Mouse (Mus musculus) limb, embryonic 13.5 days (tissue): ENCODE measurements at regions not wholly inside any gene's neighbourhood (a gene's known extent, or its start where the extent isn't known, plus 50 kb on each side); places are given as distances from the start of the nearest gene placed in this dataset.

Source experiments
- ATAC-seq: fragments of 200-750 bp; cut with Nextera tagmentation; 2 replicates; pipeline ENCODE4 v1.8.0; 2017; ENCODE audit warnings: low read depth, moderate number of reproducible peaks, moderate TSS enrichment; ENCODE audit not compliant: low FRiP score
- H3K27ac ChIP-seq: fragments of 300-500 bp; sonication (generic); 2 replicates; pipeline ENCODE4 v1.5.1; 2015; ENCODE audit warnings: inconsistent platforms, mild to moderate bottlenecking, moderate library complexity
- H3K27me3 ChIP-seq: fragments of 300-500 bp; sonication (generic); 2 replicates; pipeline ENCODE4 v1.6.1; 2015; ENCODE audit warnings: mild to moderate bottlenecking, inconsistent platforms
- H3K36me3 ChIP-seq: fragments of 300-500 bp; sonication (generic); 2 replicates; pipeline ENCODE4 v1.6.1; 2015; ENCODE audit warnings: inconsistent platforms, mild to moderate bottlenecking, moderate library complexity
- H3K4me1 ChIP-seq: fragments of 300-500 bp; sonication (generic); 2 replicates; pipeline ENCODE4 v1.6.1; 2015; ENCODE audit warnings: inconsistent platforms
- H3K4me2 ChIP-seq: fragments of 300-500 bp; sonication (generic); replicated peaks from 2 replicates; pipeline ENCODE4 v1.6.1; 2015; ENCODE audit warnings: inconsistent platforms, mild to moderate bottlenecking, moderate library complexity
- H3K4me3 ChIP-seq: fragments of 300-500 bp; sonication (generic); 2 replicates; pipeline ENCODE4 v1.5.1; 2015; ENCODE audit warnings: moderate library complexity, mild to moderate bottlenecking, inconsistent platforms
- H3K9ac ChIP-seq: fragments of 300-500 bp; sonication (generic); 2 replicates; pipeline ENCODE4 v1.6.1; 2015; ENCODE audit warnings: mild to moderate bottlenecking, inconsistent platforms
- H3K9me3 ChIP-seq: fragments of 300-500 bp; sonication (generic); 2 replicates; pipeline ENCODE4 v1.6.1; 2016; ENCODE audit warnings: inconsistent platforms
- WGBS: fragments of 180-500 bp; shearing (Covaris S2); methylation state at CpG from one replicate; pipeline ENCODE4 v1.1.7; 2015; 5-methylcytosine and 5-hydroxymethylcytosine counted together

DNA sequence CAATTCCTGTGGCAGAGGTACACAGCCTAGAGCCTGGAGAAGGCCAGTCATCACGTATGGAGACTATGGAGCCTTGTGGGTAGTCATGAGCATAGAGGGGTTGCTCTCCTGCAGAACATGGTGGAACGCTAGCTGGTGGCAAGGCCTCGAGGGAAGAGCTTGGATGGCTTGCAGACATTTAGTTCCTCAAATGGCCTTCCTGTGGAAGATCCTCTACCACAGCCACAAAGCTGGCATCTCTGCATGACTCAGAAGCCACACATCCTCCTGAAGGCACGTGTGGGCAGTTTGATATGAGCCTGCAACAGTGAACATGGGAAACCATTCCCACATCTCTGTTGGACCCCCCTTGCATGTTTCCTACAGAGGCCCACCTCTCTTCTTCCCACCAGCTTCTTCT lies 547.9 kb upstream of the Lrrc6 start:
- Histone ChIP-seq H3K27me3 (no peaks in the 10 kb centered on the region), H3K4me2 (no peak overlapping the region), H3K4me3 (no peak overlapping the region), H3K27ac (no peak overlapping the region), H3K36me3 (no peaks in the 10 kb centered on the region), H3K9me3 (no peaks in the 10 kb centered on the region), H3K4me1 (peaks cover 12% of the 10 kb centered on the region), H3K9ac (no peak overlapping the region)
- WGBS: 85% methylated on average over 4 of the region's 4 CpGs
- ATAC-seq: no peak

DNA sequence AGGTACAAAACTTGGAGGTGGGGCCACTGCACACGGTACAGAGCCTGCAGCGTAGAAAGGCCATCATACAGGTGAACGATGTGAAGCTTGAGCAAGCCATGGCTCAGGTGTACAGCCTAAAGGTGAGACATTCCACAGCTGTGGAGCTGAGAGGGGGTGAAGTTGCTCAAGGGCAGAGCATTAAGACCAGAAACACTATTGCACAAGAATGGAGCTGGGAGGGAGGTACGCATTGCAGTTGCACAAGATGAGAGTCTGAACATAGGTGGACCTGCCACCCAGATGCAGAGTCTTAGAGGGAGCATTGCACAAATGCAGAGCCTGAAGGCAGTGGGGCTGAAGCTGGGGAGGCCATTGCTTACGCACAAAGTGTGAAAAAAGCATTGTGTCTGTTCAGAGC lies 547.4 kb upstream of the Lrrc6 start:
- Histone ChIP-seq H3K27me3 (no peaks in the 10 kb centered on the region), H3K4me3 (no peak overlapping the region), H3K9me3 (no peaks in the 10 kb centered on the region), H3K36me3 (no peaks in the 10 kb centered on the region), H3K4me2 (no peak overlapping the region), H3K4me1 (peaks cover 12% of the 10 kb centered on the region), H3K27ac (no peak overlapping the region), H3K9ac (no peak overlapping the region)
- ATAC-seq: no peak
- WGBS: 86% methylated on average over 5 of the region's 5 CpGs

DNA sequence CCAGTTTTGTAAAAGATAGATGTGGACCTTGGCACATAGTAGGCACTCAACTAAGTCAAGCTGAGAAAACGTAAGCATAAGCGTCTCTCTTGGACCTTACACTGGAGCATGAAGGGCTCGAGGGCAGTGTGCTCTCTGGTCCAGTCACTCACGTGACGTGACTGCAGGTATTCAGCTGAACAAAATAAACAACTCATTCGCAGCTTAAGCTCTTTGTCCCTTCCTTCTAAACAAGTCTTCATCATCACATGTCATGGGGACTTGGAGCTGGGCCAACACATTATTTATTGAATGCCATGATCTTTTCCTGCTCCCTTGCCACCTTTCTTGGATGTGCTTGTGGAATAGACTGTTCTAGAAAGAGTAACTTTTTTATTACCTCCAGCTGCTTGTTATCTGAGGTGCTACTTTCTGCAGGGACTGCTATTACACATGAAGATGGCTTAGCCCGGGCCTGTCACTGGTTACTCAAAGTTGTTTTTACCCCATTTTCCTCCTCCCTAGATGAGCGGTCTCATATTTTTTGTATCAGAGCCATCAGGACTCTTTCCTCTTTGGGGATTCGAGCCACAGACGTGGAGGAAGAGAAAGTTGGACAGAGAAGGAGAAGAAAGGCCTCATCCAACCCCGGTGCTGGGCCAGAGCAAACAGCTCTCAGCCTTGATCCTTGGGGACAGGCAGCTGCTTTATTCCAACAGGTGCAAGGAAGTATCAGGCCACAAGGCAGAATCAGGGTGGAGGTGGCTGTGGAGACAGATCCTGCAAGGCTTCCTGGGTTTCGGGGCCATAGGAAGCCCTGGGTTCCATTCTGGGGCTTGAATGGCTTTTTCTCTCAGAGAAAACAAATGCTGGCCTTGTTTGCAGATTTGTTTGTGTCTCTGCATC lies 545.5 kb upstream of the Lrrc6 start:
- H3K27me3 ChIP-seq: no peaks in the 10 kb centered on the region
- ATAC-seq: peak; percentile 41
- H3K9ac ChIP-seq: no peak overlapping the region
- no peak overlapping the region for H3K4me3 ChIP-seq
- 66% methylated on average over 12 of the region's 12 CpGs for WGBS
- H3K36me3 ChIP-seq: no peaks in the 10 kb centered on the region
- H3K27ac ChIP-seq: no peak overlapping the region; the same call in 1 of the 2 replicates
- H3K4me2 ChIP-seq: no peak overlapping the region
- H3K4me1 ChIP-seq: peaks cover 12% of the 10 kb centered on the region
- H3K9me3 ChIP-seq: no peaks in the 10 kb centered on the region

DNA sequence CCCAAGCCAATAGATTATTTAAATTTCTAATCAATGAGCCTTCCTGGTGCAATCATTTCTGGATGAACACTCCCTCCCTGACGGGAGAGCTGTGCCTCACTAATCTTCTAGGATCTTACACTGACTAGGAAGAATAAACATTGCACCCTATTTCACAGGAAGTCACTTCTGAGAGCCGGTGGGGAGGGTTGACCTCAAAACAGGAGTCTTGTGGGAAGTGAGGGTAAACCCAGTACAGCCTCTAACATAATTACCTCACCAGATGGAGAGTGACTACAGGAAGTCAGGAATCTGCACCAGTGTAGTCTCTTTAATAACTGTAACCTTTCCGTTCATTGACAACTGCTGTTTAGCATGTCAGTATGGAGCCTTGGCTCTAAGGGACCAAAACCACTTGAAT lies 544.6 kb upstream of the Lrrc6 start:
- Histone ChIP-seq H3K4me1 (peaks cover 13% of the 10 kb centered on the region), H3K4me3 (no peak overlapping the region), H3K27ac (no peak overlapping the region), H3K9ac (no peak overlapping the region), H3K9me3 (no peaks in the 10 kb centered on the region), H3K27me3 (no peaks in the 10 kb centered on the region), H3K4me2 (no peak overlapping the region), H3K36me3 (no peaks in the 10 kb centered on the region)
- 23% methylated on average over 3 of the region's 3 CpGs for WGBS
- ATAC-seq: no peak

DNA sequence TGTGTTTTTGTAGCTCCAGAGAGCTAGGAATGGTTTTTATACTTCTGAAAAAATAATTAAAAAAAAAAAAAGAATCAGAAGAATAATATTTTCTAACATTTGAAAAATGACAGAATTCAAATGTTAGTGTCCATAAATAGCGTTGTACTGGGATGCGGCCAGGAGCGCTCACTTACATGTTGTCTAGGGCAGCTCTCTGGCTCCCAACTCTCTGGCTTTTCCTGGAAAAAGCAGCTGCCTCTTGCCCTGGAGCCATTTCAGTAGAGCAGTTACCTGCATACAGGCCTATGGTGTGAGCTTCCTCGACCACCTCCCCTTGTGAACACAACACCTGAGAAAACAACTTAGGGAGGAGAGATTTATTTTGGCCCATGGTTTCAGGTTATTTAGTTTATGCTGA lies 544.1 kb upstream of the Lrrc6 start:
- H3K4me2 ChIP-seq: no peak overlapping the region
- H3K36me3 ChIP-seq: no peaks in the 10 kb centered on the region
- no peak overlapping the region for H3K9ac ChIP-seq
- H3K27ac ChIP-seq: no peak overlapping the region
- H3K4me3 ChIP-seq: no peak overlapping the region
- no peak for ATAC-seq
- peaks cover 19% of the 10 kb centered on the region for H3K4me1 ChIP-seq
- H3K9me3 ChIP-seq: no peaks in the 10 kb centered on the region
- 75% methylated on average over 4 of the region's 4 CpGs for WGBS
- no peaks in the 10 kb centered on the region for H3K27me3 ChIP-seq

DNA sequence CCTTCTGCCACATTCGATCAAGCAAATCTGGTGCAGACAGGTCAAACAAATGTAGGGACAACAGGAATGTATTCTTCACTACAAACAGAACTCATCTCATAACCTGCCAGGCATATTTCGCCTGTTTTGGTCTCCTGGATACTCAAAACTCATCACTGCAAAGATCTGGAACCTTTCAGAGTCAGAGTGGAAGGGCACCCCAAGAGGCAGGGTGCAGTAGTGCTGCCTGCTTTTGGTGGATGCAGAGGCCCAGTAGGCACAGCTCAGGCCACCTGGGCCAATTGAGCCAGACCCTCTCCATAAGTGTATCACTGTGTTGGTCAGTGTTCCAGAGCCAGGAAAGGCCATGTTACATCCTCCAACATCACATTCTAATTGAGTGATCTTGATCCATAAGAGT lies 541.4 kb upstream of the Lrrc6 start:
- Histone ChIP-seq H3K27ac (no peak overlapping the region), H3K4me1 (peaks cover 30% of the 10 kb centered on the region), H3K27me3 (no peaks in the 10 kb centered on the region), H3K9me3 (no peaks in the 10 kb centered on the region), H3K4me2 (no peak overlapping the region), H3K36me3 (no peaks in the 10 kb centered on the region), H3K9ac (no peak overlapping the region), H3K4me3 (no peak overlapping the region)
- ATAC-seq: no peak
- WGBS: 85% methylated on average over 2 of the region's 2 CpGs

DNA sequence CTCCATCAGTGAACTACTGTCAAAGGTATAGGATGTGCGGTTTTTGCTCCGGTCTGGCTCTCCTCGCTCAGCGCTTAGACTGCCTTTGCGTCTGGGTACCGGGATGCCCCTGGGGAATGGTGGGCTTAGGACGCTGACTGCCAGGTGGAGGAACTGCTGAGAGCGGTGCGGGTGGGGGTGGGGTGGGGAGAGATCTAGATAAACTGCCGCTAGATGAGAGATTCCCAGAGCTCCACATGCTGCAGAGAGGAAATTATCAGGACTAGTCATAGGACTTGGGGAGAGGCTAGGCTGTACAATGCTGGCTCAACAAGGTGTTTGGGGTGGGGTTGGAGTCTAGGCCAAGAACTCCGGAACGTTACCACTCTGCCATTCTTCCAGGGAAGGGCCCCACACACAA lies 539.5 kb upstream of the Lrrc6 start:
- no peak overlapping the region for H3K9ac ChIP-seq
- H3K4me1 ChIP-seq: peaks cover 18% of the 10 kb centered on the region
- no peak overlapping the region for H3K27ac ChIP-seq
- peak overlapping the region; percentile 75 for H3K4me2 ChIP-seq
- WGBS: 32% methylated on average over 12 of the region's 12 CpGs
- ATAC-seq: no peak
- H3K36me3 ChIP-seq: no peaks in the 10 kb centered on the region
- no peaks in the 10 kb centered on the region for H3K9me3 ChIP-seq
- H3K27me3 ChIP-seq: no peaks in the 10 kb centered on the region
- H3K4me3 ChIP-seq: peak overlapping the region; percentile 47

DNA sequence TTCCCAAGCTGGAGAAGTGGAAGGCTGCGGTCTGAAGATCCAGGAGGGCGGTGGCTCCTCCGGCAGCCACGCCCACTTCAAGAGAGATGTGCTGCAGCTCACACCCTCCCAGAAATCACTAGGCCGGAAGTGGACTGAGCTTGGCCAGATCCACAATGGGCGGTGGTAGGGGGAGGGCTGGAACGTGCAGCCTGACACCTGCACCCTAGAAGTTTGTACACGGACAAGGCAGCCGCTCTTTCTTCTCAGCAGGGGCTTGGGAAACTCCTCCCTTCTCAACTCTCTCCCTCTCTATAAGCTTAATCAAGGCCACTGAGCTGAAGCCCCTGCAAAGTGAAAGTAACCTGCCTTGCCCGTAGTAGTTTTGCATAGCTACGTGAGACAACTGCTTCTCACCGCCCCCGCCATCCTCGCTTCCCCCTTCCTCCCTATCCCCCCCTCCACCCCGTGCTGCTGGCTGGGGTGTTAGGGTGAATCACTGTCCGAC lies 538.8 kb upstream of the Lrrc6 start:
- 1% methylated on average over 16 of the region's 16 CpGs for WGBS
- H3K27me3 ChIP-seq: no peaks in the 10 kb centered on the region
- peak overlapping the region; percentile 15; the same call in 1 of the 2 replicates for H3K27ac ChIP-seq
- H3K9ac ChIP-seq: peak overlapping the region; percentile 64
- peak overlapping the region; percentile 75 for H3K4me2 ChIP-seq
- peak overlapping the region; percentile 47 for H3K4me3 ChIP-seq
- peak; percentile 92 for ATAC-seq
- H3K9me3 ChIP-seq: no peaks in the 10 kb centered on the region
- H3K36me3 ChIP-seq: no peaks in the 10 kb centered on the region
- peaks cover 18% of the 10 kb centered on the region for H3K4me1 ChIP-seq

DNA sequence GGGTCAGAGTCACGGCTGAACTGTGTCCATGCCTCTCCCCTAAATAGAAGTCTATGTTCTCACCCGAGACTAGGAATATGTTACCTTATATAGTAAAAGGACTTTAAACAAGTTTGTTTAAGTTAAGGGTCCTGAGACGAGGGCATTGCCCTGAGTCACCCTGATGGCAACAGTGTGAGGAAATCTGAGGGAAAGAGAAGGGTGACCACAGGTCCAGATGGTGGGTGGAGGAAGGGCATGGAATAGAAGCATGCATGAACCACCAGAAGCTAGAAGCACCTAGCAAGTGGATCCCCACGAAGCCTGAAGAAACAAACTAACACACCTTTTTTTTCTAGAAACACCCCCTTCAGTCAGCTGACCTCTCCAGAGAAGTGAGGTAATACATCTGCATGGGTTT lies 536.9 kb upstream of the Lrrc6 start:
- Histone ChIP-seq H3K4me1 (peaks cover 18% of the 10 kb centered on the region), H3K9me3 (no peaks in the 10 kb centered on the region), H3K27me3 (no peaks in the 10 kb centered on the region), H3K36me3 (no peaks in the 10 kb centered on the region), H3K9ac (no peak overlapping the region), H3K4me3 (no peak overlapping the region), H3K4me2 (no peak overlapping the region), H3K27ac (no peak overlapping the region)
- no peak for ATAC-seq
- 88% methylated on average over 4 of the region's 4 CpGs for WGBS

DNA sequence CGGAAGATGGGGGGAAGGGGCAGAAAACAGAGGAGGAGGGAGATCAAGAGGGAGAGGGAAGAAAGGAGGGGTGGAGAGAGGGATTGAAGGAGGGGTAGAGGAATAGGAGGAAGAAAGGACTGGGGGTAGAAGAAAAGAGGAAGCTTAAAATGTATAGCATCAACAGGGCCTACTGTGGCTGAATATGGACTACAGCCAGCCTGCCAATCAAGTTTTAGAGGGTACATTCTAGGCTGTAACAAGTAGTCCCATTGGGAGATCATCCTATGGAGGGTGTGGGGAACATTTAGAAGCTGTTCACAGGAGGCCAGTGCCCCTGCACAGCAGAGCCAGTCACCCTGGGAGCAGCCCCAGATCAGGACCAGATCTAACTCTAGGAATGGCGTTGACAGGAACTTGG lies 535.6 kb upstream of the Lrrc6 start:
- Histone ChIP-seq H3K4me1 (peaks cover 18% of the 10 kb centered on the region), H3K27me3 (no peaks in the 10 kb centered on the region), H3K9me3 (no peaks in the 10 kb centered on the region), H3K36me3 (no peaks in the 10 kb centered on the region), H3K9ac (no peak overlapping the region), H3K27ac (no peak overlapping the region), H3K4me3 (no peak overlapping the region), H3K4me2 (no peak overlapping the region)
- WGBS: 43% methylated on average over 2 of the region's 2 CpGs
- ATAC-seq: no peak

DNA sequence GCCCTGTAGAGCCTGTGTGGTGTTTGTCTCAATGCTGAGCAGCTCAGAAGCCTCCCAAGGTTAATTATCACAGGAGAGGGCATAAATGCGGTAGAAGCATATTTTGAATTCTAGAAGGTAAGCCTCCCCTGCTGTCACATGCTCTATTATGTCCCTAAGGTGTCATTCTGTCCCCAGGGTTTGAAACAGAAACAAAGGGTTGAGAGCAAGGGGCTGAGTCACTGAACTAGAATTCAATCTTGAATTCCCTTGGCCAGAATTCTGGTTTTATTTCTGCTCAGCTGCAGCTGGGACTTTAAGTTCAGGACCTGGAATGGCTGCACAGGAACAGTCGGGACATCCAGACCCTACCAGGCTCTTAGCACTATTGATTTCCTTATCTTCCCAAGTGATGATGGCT lies 533.2 kb upstream of the Lrrc6 start:
- no peak for ATAC-seq
- 82% methylated on average over 2 of the region's 2 CpGs for WGBS
- H3K4me1 ChIP-seq: peaks cover 3% of the 10 kb centered on the region; the same call in 1 of the 2 replicates
- no peaks in the 10 kb centered on the region for H3K36me3 ChIP-seq
- H3K27ac ChIP-seq: no peak overlapping the region
- H3K9me3 ChIP-seq: no peaks in the 10 kb centered on the region
- no peak overlapping the region for H3K4me3 ChIP-seq
- no peak overlapping the region for H3K9ac ChIP-seq
- H3K27me3 ChIP-seq: no peaks in the 10 kb centered on the region
- H3K4me2 ChIP-seq: no peak overlapping the region

DNA sequence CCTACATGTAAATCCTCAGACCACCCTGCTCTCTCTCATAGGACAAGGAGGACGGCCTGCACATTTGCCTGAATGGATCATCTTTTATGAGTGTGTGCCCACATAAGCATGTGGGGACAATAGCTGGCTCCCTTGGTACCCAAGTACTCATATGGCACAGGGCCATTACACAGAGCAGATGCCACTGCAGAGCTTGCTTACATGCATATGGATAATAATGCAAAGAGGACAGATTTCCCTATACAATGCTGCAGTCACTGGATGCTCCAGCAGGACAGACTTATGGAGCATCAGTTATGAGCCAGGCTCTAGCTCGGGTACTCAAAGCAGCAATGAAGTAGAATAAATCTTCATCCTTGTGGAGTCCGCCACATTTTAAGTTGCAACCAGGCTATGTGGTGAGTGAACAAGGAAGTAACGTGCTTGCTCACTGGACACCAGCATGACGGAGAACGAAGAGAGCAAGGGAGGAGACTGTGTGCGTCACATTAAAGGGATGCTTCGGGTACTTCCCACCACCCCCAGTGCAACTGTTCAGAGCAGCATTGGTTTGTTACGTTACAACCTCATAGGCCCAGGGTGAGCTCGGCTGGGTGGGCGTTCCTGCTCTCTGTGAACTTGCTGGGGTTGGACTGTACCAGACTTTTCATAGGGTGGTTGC lies 531.3 kb upstream of the Lrrc6 start:
- ATAC-seq: no peak
- Histone ChIP-seq H3K27ac (no peak overlapping the region), H3K27me3 (no peaks in the 10 kb centered on the region), H3K9ac (no peak overlapping the region), H3K9me3 (no peaks in the 10 kb centered on the region), H3K4me3 (no peak overlapping the region), H3K36me3 (no peaks in the 10 kb centered on the region), H3K4me2 (no peak overlapping the region), H3K4me1 (no peaks in the 10 kb centered on the region)
- WGBS: 87% methylated on average over 11 of the region's 11 CpGs
